ENCODE assay signal across 9 mouse cellular contexts in genomic region chr10:79920056-79920890, GRCm38 (mm10). TPM values are rescaled to one million over a fixed set of nuclear protein-coding genes. Genes with fewer than 3 reads are reported as not detected.
DNase-seq lines count a peak whose midpoint lies in the region; ATAC-seq and TF ChIP-seq lines count a peak whose summit lies in the region.
"Had no signal": no experiment of that assay in that cellular context is flagged by ENCODE, and none has a peak within 500 bp of the region (broad histone marks: within the 10 kb centered on the region; RNA-seq: fewer than 3 reads in every experiment).

No protein-coding gene starts in this region.

- no peak for TF ChIP-seq POLR2A in heart, adult 2 months (IDR thresholded peaks at IDR 0.05; ENCODE audit: insufficient read depth, low read depth, low read length)

- H3K79me2 ChIP-seq in heart, adult 2 months (replicated peaks; ENCODE audit: control insufficient read depth, insufficient read depth, low read length) = 0 out of 2 replicates have a peak, but pooled peaks cover 4% of the 10 kb centered on the region

- intact Hi-C loops in heart, adult 2 months (cut with DNase I) = no loop called here

- H3K4me2 ChIP-seq in heart, postnatal 0 days (ENCODE audit: low read depth, low read length) = no peak overlapping the region
- peak overlapping the region; percentile 46 for H3K4me2 ChIP-seq in hindbrain, embryonic 12.5 days (replicated peaks)
- H3K4me2 ChIP-seq in midbrain, embryonic 12.5 days (replicated peaks) = peak overlapping the region; percentile 42; the same call in 1 of the 2 replicates

- no peaks in the 10 kb centered on the region for H3K9me3 ChIP-seq in heart, postnatal 0 days (replicated peaks; ENCODE audit: control insufficient read depth, low read length)
- H3K9me3 ChIP-seq in hindbrain, embryonic 12.5 days (replicated peaks) = no peaks in the 10 kb centered on the region; the same call in 1 of the 2 replicates
- H3K9me3 ChIP-seq in midbrain, embryonic 12.5 days = no peaks in the 10 kb centered on the region

- no peak for ATAC-seq in heart, postnatal 0 days (ENCODE audit: insufficient read depth, low read depth)
- ATAC-seq in hindbrain, embryonic 12.5 days (ENCODE audit: low FRiP score) = no peak
- ATAC-seq in midbrain, embryonic 12.5 days (ENCODE audit: low FRiP score, low read depth) = 0 out of 2 replicates have a peak, but pooled peaks have one; percentile 10

- peaks cover 61% of the 10 kb centered on the region for H3K27me3 ChIP-seq in heart, postnatal 0 days (ENCODE audit: control insufficient read depth, insufficient read depth, low read length)
- peaks cover 17% of the 10 kb centered on the region for H3K27me3 ChIP-seq in heart, adult 2 months (ENCODE audit: control insufficient read depth, insufficient read depth, low read length)
- peaks cover 72% of the 10 kb centered on the region for H3K27me3 ChIP-seq in hindbrain, embryonic 12.5 days
- peaks cover 72% of the 10 kb centered on the region for H3K27me3 ChIP-seq in midbrain, embryonic 12.5 days

- no peak overlapping the region for H3K9ac ChIP-seq in heart, postnatal 0 days (replicated peaks; ENCODE audit: low read depth, low read length)
- no peak overlapping the region for H3K9ac ChIP-seq in heart, adult 2 months (ENCODE audit: low read depth, low read length)
- H3K9ac ChIP-seq in hindbrain, embryonic 12.5 days = peak overlapping the region; percentile 5; the same call in 1 of the 2 replicates
- 0 out of 2 replicates have a peak overlapping the region, but pooled peaks have one; percentile 17 for H3K9ac ChIP-seq in midbrain, embryonic 12.5 days (replicated peaks)

- H3K36me3 ChIP-seq in heart, postnatal 0 days (replicated peaks; ENCODE audit: control insufficient read depth, insufficient read depth, low read length) = no peaks in the 10 kb centered on the region
- no peaks in the 10 kb centered on the region for H3K36me3 ChIP-seq in heart, adult 2 months (ENCODE audit: control insufficient read depth, insufficient read depth, low read length)
- H3K36me3 ChIP-seq in hindbrain, embryonic 12.5 days = no peaks in the 10 kb centered on the region
- H3K36me3 ChIP-seq in midbrain, embryonic 12.5 days = no peaks in the 10 kb centered on the region

- no peak overlapping the region for H3K27ac ChIP-seq in heart, postnatal 0 days (ENCODE audit: low read depth)
- no peak overlapping the region for H3K27ac ChIP-seq in heart, adult 2 months
- no peak overlapping the region for H3K27ac ChIP-seq in hindbrain, embryonic 12.5 days
- no peak overlapping the region for H3K27ac ChIP-seq in midbrain, embryonic 12.5 days (replicated peaks)

- TF ChIP-seq EP300 in heart, postnatal 0 days (IDR thresholded peaks at IDR 0.05; ENCODE audit: low read depth) = no peak
- no peak for TF ChIP-seq EP300 in heart, adult 2 months (IDR thresholded peaks at IDR 0.05; ENCODE audit: insufficient read depth, low read depth, low read length)

- peak overlapping the region; percentile 12; the same call in 1 of the 2 replicates for H3K4me3 ChIP-seq in heart, postnatal 0 days (ENCODE audit: low read depth, low read length)
- no peak overlapping the region for H3K4me3 ChIP-seq in heart, adult 2 months
- peak overlapping the region; percentile 28 for H3K4me3 ChIP-seq in hindbrain, embryonic 12.5 days
- peak overlapping the region; percentile 27 for H3K4me3 ChIP-seq in midbrain, embryonic 12.5 days

- 27% methylated on average over 26 of the region's 26 CpGs for WGBS in heart, postnatal 0 days
- WGBS in heart, adult 2 months = 30% methylated on average over 26 of the region's 26 CpGs
- 13% methylated on average over 26 of the region's 26 CpGs for WGBS in hindbrain, embryonic 12.5 days
- 16% methylated on average over 26 of the region's 26 CpGs for WGBS in midbrain, embryonic 12.5 days

- DNase-seq in heart, postnatal 0 days (ENCODE audit: low spot score) = no peak
- DNase-seq in heart, adult 2 months = no peak
- peak; percentile 41 for DNase-seq in ZHBTc4 (ENCODE audit: low read depth, low spot score)
- no peak for DNase-seq in gastrocnemius, postnatal 10 days
- no peak for DNase-seq in adrenal gland, postnatal 4 days (ENCODE audit: low spot score in 2 of 2)
- no peak for DNase-seq in adrenal gland, adult 2 months
- DNase-seq: cerebellum, adult 8-10 months had no signal

- peaks cover 17% of the 10 kb centered on the region for H3K4me1 ChIP-seq in heart, postnatal 0 days (ENCODE audit: control insufficient read depth, insufficient read depth)
- peaks cover 10% of the 10 kb centered on the region for H3K4me1 ChIP-seq in heart, adult 2 months (ENCODE audit: control insufficient read depth, insufficient read depth, low read length)
- peaks cover 51% of the 10 kb centered on the region for H3K4me1 ChIP-seq in hindbrain, embryonic 12.5 days
- H3K4me1 ChIP-seq in midbrain, embryonic 12.5 days = peaks cover 48% of the 10 kb centered on the region

- no peak for TF ChIP-seq CTCF in heart, postnatal 0 days (IDR thresholded peaks at IDR 0.05; ENCODE audit: low read depth)
- no peak for TF ChIP-seq CTCF in heart, adult 2 months (IDR thresholded peaks at IDR 0.05)

RNA-seq across cellular contexts. Expression of gene R3hdm4, which starts 0.7 kb away (rescaled TPM):
- 40.9 and 58.4 TPM in 2 replicates for total RNA-seq in heart, postnatal 0 days (2014; rRNA removed; ENCODE audit: low replicate concordance)
- 104 and 107 TPM in 2 replicates for polyA plus RNA-seq in heart, postnatal 0 days (2015; fragmentation: Nextera tagmentation; extraction: Ambion mirVana)
- 10 to 100 TPM; 82.4 to 85.6 TPM for total RNA-seq in heart, adult 2 months (2021)
- 119 and 123 TPM in 2 replicates for polyA plus RNA-seq in heart, adult 2 months (2012; rRNA removed)
- 173 and 184 TPM in 2 replicates for polyA plus RNA-seq in hindbrain, embryonic 12.5 days (2016; fragmentation: Nextera tagmentation; extraction: Ambion mirVana)
- 157 and 167 TPM in 2 replicates for polyA plus RNA-seq in midbrain, embryonic 12.5 days (2016; fragmentation: Nextera tagmentation; extraction: Ambion mirVana)
- total RNA-seq in gastrocnemius, postnatal 10 days (2021) = 100 to 1,000 TPM; 101 to 108 TPM
- total RNA-seq in adrenal gland, postnatal 4 days (2021) = 100 to 1,000 TPM; 119 to 133 TPM
- total RNA-seq in adrenal gland, adult 2 months (2021) = 10 to 100 TPM; 87.8 to 93.5 TPM
- polyA plus RNA-seq in adrenal gland, adult 2 months (2012; rRNA removed) = 197 and 231 TPM in 2 replicates

RNA-seq across cellular contexts. Expression of gene Kiss1r, which starts 3.5 kb away (rescaled TPM):
- total RNA-seq in heart, postnatal 0 days (2014; rRNA removed; ENCODE audit: low replicate concordance) = not detected in 2 replicates
- polyA plus RNA-seq in heart, postnatal 0 days (2015; fragmentation: Nextera tagmentation; extraction: Ambion mirVana) = 0.45 and 0.57 TPM in 2 replicates
- under 1 TPM; 0.10 to 0.25 TPM for total RNA-seq in heart, adult 2 months (2021)
- polyA plus RNA-seq in heart, adult 2 months (2012; rRNA removed) = 0.79 and 1.5 TPM in 2 replicates
- 1.2 and 1.6 TPM in 2 replicates for polyA plus RNA-seq in hindbrain, embryonic 12.5 days (2016; fragmentation: Nextera tagmentation; extraction: Ambion mirVana)
- polyA plus RNA-seq in midbrain, embryonic 12.5 days (2016; fragmentation: Nextera tagmentation; extraction: Ambion mirVana) = 1.4 and 1.5 TPM in 2 replicates
- total RNA-seq in gastrocnemius, postnatal 10 days (2021) = under 1 TPM; 0.23 to 0.59 TPM
- total RNA-seq in adrenal gland, postnatal 4 days (2021) = 1 to 10 TPM in 1 of 2 experiments, under 1 TPM in 1; 0.87 to 1.6 TPM
- total RNA-seq in adrenal gland, adult 2 months (2021) = 1 to 10 TPM; 1.4 TPM
- 11.8 and 15.1 TPM in 2 replicates for polyA plus RNA-seq in adrenal gland, adult 2 months (2012; rRNA removed)

RNA-seq across cellular contexts. Expression of gene Arid3a, which starts 6.6 kb away (rescaled TPM):
- 5.3 and 5.6 TPM in 2 replicates for total RNA-seq in heart, postnatal 0 days (2014; rRNA removed; ENCODE audit: low replicate concordance)
- polyA plus RNA-seq in heart, postnatal 0 days (2015; fragmentation: Nextera tagmentation; extraction: Ambion mirVana) = 0.65 and 0.77 TPM in 2 replicates
- 1 to 10 TPM; 1.3 to 1.5 TPM for total RNA-seq in heart, adult 2 months (2021)
- 0.88 and 1.7 TPM in 2 replicates for polyA plus RNA-seq in heart, adult 2 months (2012; rRNA removed)
- 4.7 and 5.3 TPM in 2 replicates for polyA plus RNA-seq in hindbrain, embryonic 12.5 days (2016; fragmentation: Nextera tagmentation; extraction: Ambion mirVana)
- 4.0 and 5.6 TPM in 2 replicates for polyA plus RNA-seq in midbrain, embryonic 12.5 days (2016; fragmentation: Nextera tagmentation; extraction: Ambion mirVana)
- 1 to 10 TPM; 2.6 to 4.1 TPM for total RNA-seq in gastrocnemius, postnatal 10 days (2021)
- total RNA-seq in adrenal gland, postnatal 4 days (2021) = 10 to 100 TPM; 12.6 to 15.9 TPM
- total RNA-seq in adrenal gland, adult 2 months (2021) = 1 to 10 TPM; 4.6 to 6.5 TPM
- 5.9 and 9.1 TPM in 2 replicates for polyA plus RNA-seq in adrenal gland, adult 2 months (2012; rRNA removed)

RNA-seq across cellular contexts. Expression of gene Gm26602, which starts 9.6 kb away (rescaled TPM):
- not detected in 2 replicates for total RNA-seq in heart, postnatal 0 days (2014; rRNA removed; ENCODE audit: low replicate concordance)
- polyA plus RNA-seq in heart, postnatal 0 days (2015; fragmentation: Nextera tagmentation; extraction: Ambion mirVana) = 4.0 and 6.0 TPM in 2 replicates
- total RNA-seq in heart, adult 2 months (2021) = not detected
- not detected in 2 replicates for polyA plus RNA-seq in heart, adult 2 months (2012; rRNA removed)
- 25.5 and 54.9 TPM in 2 replicates for polyA plus RNA-seq in hindbrain, embryonic 12.5 days (2016; fragmentation: Nextera tagmentation; extraction: Ambion mirVana)
- 27.9 and 34.2 TPM in 2 replicates for polyA plus RNA-seq in midbrain, embryonic 12.5 days (2016; fragmentation: Nextera tagmentation; extraction: Ambion mirVana)
- total RNA-seq in gastrocnemius, postnatal 10 days (2021) = not detected
- total RNA-seq in adrenal gland, postnatal 4 days (2021) = not detected
- not detected for total RNA-seq in adrenal gland, adult 2 months (2021)
- polyA plus RNA-seq in adrenal gland, adult 2 months (2012; rRNA removed) = not detected in 2 replicates

RNA-seq across cellular contexts. Expression of gene Med16, which starts 11.6 kb away (rescaled TPM):
- 64.7 and 77.6 TPM in 2 replicates for total RNA-seq in heart, postnatal 0 days (2014; rRNA removed; ENCODE audit: low replicate concordance)
- 30.9 and 36.2 TPM in 2 replicates for polyA plus RNA-seq in heart, postnatal 0 days (2015; fragmentation: Nextera tagmentation; extraction: Ambion mirVana)
- total RNA-seq in heart, adult 2 months (2021) = 10 to 100 TPM; 40.8 to 54.1 TPM
- 54.9 and 62.4 TPM in 2 replicates for polyA plus RNA-seq in heart, adult 2 months (2012; rRNA removed)
- 63.3 and 70.0 TPM in 2 replicates for polyA plus RNA-seq in hindbrain, embryonic 12.5 days (2016; fragmentation: Nextera tagmentation; extraction: Ambion mirVana)
- polyA plus RNA-seq in midbrain, embryonic 12.5 days (2016; fragmentation: Nextera tagmentation; extraction: Ambion mirVana) = 65.4 and 68.4 TPM in 2 replicates
- 10 to 100 TPM; 39.6 to 43.8 TPM for total RNA-seq in gastrocnemius, postnatal 10 days (2021)
- total RNA-seq in adrenal gland, postnatal 4 days (2021) = 10 to 100 TPM; 64.1 to 64.7 TPM
- 10 to 100 TPM; 38.4 to 43.0 TPM for total RNA-seq in adrenal gland, adult 2 months (2021)
- polyA plus RNA-seq in adrenal gland, adult 2 months (2012; rRNA removed) = 126 and 132 TPM in 2 replicates

Comparison
In these comparisons a context has a peak if more than half of its experiments do, and no peak if none do; other contexts are left out.
1. H3K9ac ChIP-seq: peak in hindbrain, embryonic 12.5 days (single experiment) and midbrain, embryonic 12.5 days (single experiment); none in heart, postnatal 0 days (single experiment) and heart, adult 2 months (single experiment).